8 mouse cellular contexts compared by ENCODE assay signal in genomic region chr3:116128311-116129204, GRCm38 (mm10). TPM values are rescaled to one million over a fixed set of nuclear protein-coding genes. Genes with fewer than 3 reads are reported as not detected.
DNase-seq lines count a peak whose midpoint lies in the region; ATAC-seq and TF ChIP-seq lines count a peak whose summit lies in the region.

No protein-coding gene starts in this region.

- no peaks in the 10 kb centered on the region for H3K36me3 ChIP-seq in kidney, adult 2 months (ENCODE audit: control insufficient read depth, insufficient read depth, low read length)
- H3K36me3 ChIP-seq in embryonic facial prominence, embryonic 10.5 days (replicated peaks), result peaks cover 10% of the 10 kb centered on the region
- no peaks in the 10 kb centered on the region for H3K36me3 ChIP-seq in hindbrain, embryonic 14.5 days (replicated peaks; ENCODE audit: control insufficient read depth, insufficient read depth)
- no peaks in the 10 kb centered on the region for H3K36me3 ChIP-seq in midbrain, embryonic 14.5 days (ENCODE audit: control insufficient read depth, insufficient read depth, low read length)

- peak overlapping the region; percentile 48 for H3K4me2 ChIP-seq in hindbrain, embryonic 14.5 days (replicated peaks)
- H3K4me2 ChIP-seq in midbrain, embryonic 14.5 days (ENCODE audit: low read length), result peak overlapping the region; percentile 43

- peak overlapping the region; percentile 34 for H3K4me3 ChIP-seq in kidney, adult 2 months (ENCODE audit: insufficient read depth, low read depth, low read length)
- peak overlapping the region; percentile 52 for H3K4me3 ChIP-seq in embryonic facial prominence, embryonic 10.5 days
- peak overlapping the region; percentile 26 for H3K4me3 ChIP-seq in hindbrain, embryonic 14.5 days (replicated peaks; ENCODE audit: low read length)
- H3K4me3 ChIP-seq in midbrain, embryonic 14.5 days (replicated peaks; ENCODE audit: low read depth, low read length), result peak overlapping the region; percentile 20
- no peak overlapping the region for H3K4me3 ChIP-seq in cerebellum, adult 2 months (replicated peaks; ENCODE audit: insufficient read depth, low read depth, low read length)

- TF ChIP-seq CTCF in kidney, adult 2 months (conservative IDR thresholded peaks at IDR 0.05; ENCODE audit: insufficient read depth, insufficient read length, low read depth, low read length), result no peak
- TF ChIP-seq CTCF in cerebellum, adult 2 months (IDR thresholded peaks at IDR 0.05; ENCODE audit: borderline replicate concordance, insufficient read depth, low read depth, low read length), result no peak

- ATAC-seq in hindbrain, embryonic 14.5 days (ENCODE audit: low FRiP score), result no peak
- peak; percentile 26; the same call in 1 of the 2 replicates for ATAC-seq in midbrain, embryonic 14.5 days (ENCODE audit: low FRiP score, low TSS enrichment)

- no peak for DNase-seq in kidney, adult 2 months
- DNase-seq in kidney, adult 11 months, result no peak
- DNase-seq in embryonic facial prominence, embryonic 10.5 days (ENCODE audit: low spot score), result peak; percentile 15
- DNase-seq in hindbrain, embryonic 14.5 days (ENCODE audit: low spot score), result no peak
- DNase-seq in midbrain, embryonic 14.5 days, result peak; percentile 25
- no peak for DNase-seq in adrenal gland, postnatal 10 days
- no peak for DNase-seq in left cerebral cortex, adult 8-10 months (ENCODE audit: low spot score in 2 of 2)
- no peak for DNase-seq in cerebellum, adult 2 months

- no peak overlapping the region for H3K27ac ChIP-seq in kidney, adult 2 months (ENCODE audit: insufficient read depth, low read depth, low read length)
- peak overlapping the region; percentile 84 for H3K27ac ChIP-seq in embryonic facial prominence, embryonic 10.5 days (replicated peaks)
- peak overlapping the region; percentile 10; the same call in 1 of the 2 replicates for H3K27ac ChIP-seq in hindbrain, embryonic 14.5 days
- H3K27ac ChIP-seq in midbrain, embryonic 14.5 days (replicated peaks; ENCODE audit: low read depth, low read length), result peak overlapping the region; percentile 52
- H3K27ac ChIP-seq in cerebellum, adult 2 months (ENCODE audit: insufficient read depth, low read length), result no peak overlapping the region

- TF ChIP-seq POLR2A in kidney, adult 2 months (IDR thresholded peaks at IDR 0.05; ENCODE audit: low read depth, low read length), result no peak
- TF ChIP-seq POLR2A in cerebellum, adult 2 months (IDR thresholded peaks at IDR 0.05; ENCODE audit: borderline replicate concordance, insufficient read depth, low read length), result no peak

- no peaks in the 10 kb centered on the region for H3K4me1 ChIP-seq in kidney, adult 2 months (ENCODE audit: control insufficient read depth, insufficient read depth, low read length)
- H3K4me1 ChIP-seq in embryonic facial prominence, embryonic 10.5 days, result peaks cover 47% of the 10 kb centered on the region
- peaks cover 11% of the 10 kb centered on the region; the same call in 1 of the 2 replicates for H3K4me1 ChIP-seq in hindbrain, embryonic 14.5 days (replicated peaks; ENCODE audit: control insufficient read depth, insufficient read depth, low read length)
- 0 out of 2 replicates have a peak, but pooled peaks cover 3% of the 10 kb centered on the region for H3K4me1 ChIP-seq in midbrain, embryonic 14.5 days (ENCODE audit: control insufficient read depth, insufficient read depth, low read length)
- no peaks in the 10 kb centered on the region for H3K4me1 ChIP-seq in cerebellum, adult 2 months (ENCODE audit: control insufficient read depth, insufficient read depth, low read length)

- H3K9me3 ChIP-seq in embryonic facial prominence, embryonic 10.5 days, result no peaks in the 10 kb centered on the region
- no peaks in the 10 kb centered on the region for H3K9me3 ChIP-seq in hindbrain, embryonic 14.5 days (ENCODE audit: control insufficient read depth, low read length)
- H3K9me3 ChIP-seq in midbrain, embryonic 14.5 days (ENCODE audit: control insufficient read depth, low read length), result no peaks in the 10 kb centered on the region

- WGBS in kidney, adult 2 months, result 46% methylated on average over 18 of the region's 18 CpGs
- 64% methylated on average over 18 of the region's 18 CpGs for WGBS in embryonic facial prominence, embryonic 10.5 days
- 44% methylated on average over 18 of the region's 18 CpGs for WGBS in hindbrain, embryonic 14.5 days
- 21% methylated on average over 18 of the region's 18 CpGs for WGBS in midbrain, embryonic 14.5 days
- 11% methylated on average over 18 of the region's 18 CpGs for WGBS in cerebellum, adult 2 months

- no peaks in the 10 kb centered on the region for H3K27me3 ChIP-seq in kidney, adult 2 months (replicated peaks; ENCODE audit: control insufficient read depth, insufficient read depth, low read length)
- H3K27me3 ChIP-seq in embryonic facial prominence, embryonic 10.5 days (replicated peaks; ENCODE audit: low read depth, poor library complexity, severe bottlenecking), result no peaks in the 10 kb centered on the region
- H3K27me3 ChIP-seq in hindbrain, embryonic 14.5 days (ENCODE audit: control insufficient read depth, insufficient read depth, low read length), result no peaks in the 10 kb centered on the region
- no peaks in the 10 kb centered on the region for H3K27me3 ChIP-seq in midbrain, embryonic 14.5 days (ENCODE audit: control insufficient read depth, insufficient read depth, low read length)
- H3K27me3 ChIP-seq in cerebellum, adult 2 months (ENCODE audit: control insufficient read depth, insufficient read depth, low read length), result peaks cover 2% of the 10 kb centered on the region; the same call in 1 of the 2 replicates

- H3K9ac ChIP-seq in hindbrain, embryonic 14.5 days, result peak overlapping the region; percentile 35
- peak overlapping the region; percentile 21; the same call in 1 of the 2 replicates for H3K9ac ChIP-seq in midbrain, embryonic 14.5 days (replicated peaks; ENCODE audit: low read length)

RNA-seq across cellular contexts. Expression of gene Vcam1, which starts 0.9 kb away (rescaled TPM):
- 4.2 and 7.5 TPM in 2 replicates for polyA plus RNA-seq in kidney, adult 2 months (2012; rRNA removed)
- polyA plus RNA-seq in embryonic facial prominence, embryonic 10.5 days (2016; fragmentation: Nextera tagmentation; extraction: Ambion mirVana), result 28.5 and 35.9 TPM in 2 replicates
- polyA plus RNA-seq in hindbrain, embryonic 14.5 days (2014; fragmentation: Nextera tagmentation; extraction: Ambion mirVana), result 36.9 and 41.5 TPM in 2 replicates
- 30.1 and 43.6 TPM in 2 replicates for polyA plus RNA-seq in midbrain, embryonic 14.5 days (2014; fragmentation: Nextera tagmentation; extraction: Ambion mirVana)
- 10 to 100 TPM; 26.4 to 33.8 TPM for total RNA-seq in adrenal gland, postnatal 10 days (2021)
- total RNA-seq in left cerebral cortex, adult 8-10 months (2022), result 10 to 100 TPM; 17.4 to 21.0 (median 20.0) TPM
- polyA plus RNA-seq in cerebellum, adult 2 months (2012; rRNA removed), result 9.1 and 9.3 TPM in 2 replicates

Comparison
In these comparisons a context has a peak if more than half of its experiments do, and no peak if none do; other contexts are left out.
1. DNase-seq: peak in embryonic facial prominence, embryonic 10.5 days (single experiment) and midbrain, embryonic 14.5 days (single experiment); none in kidney, adult 2 months (single experiment), kidney, adult 11 months (single experiment), hindbrain, embryonic 14.5 days (single experiment), adrenal gland, postnatal 10 days (single experiment), left cerebral cortex, adult 8-10 months (0 of 2) and cerebellum, adult 2 months (0 of 2).
2. H3K27ac ChIP-seq: peak in embryonic facial prominence, embryonic 10.5 days (single experiment), hindbrain, embryonic 14.5 days (single experiment) and midbrain, embryonic 14.5 days (single experiment); none in kidney, adult 2 months (single experiment) and cerebellum, adult 2 months (single experiment).